Mouse (Mus musculus): Measurements from ENCODE around the gene Kdm4b.

DNA sequence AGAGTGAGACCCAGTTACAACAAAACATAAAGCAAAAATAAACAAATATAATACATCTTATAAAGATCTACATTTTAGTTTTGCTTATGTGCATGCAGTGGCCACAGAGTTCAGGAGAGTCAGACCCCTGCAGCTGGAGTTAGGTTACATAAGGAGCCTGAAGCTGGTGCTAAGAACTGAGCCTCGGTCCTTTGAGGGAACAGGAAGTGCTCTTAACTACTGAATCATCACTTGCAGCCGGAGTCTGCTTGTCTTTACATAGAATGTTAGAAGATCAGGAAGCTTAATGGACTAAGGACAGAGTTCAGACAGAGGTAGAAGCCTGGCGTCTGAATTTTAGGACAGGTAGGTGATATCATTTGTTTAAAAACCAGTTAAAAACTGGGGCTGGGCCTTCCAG lies 37.0 kb upstream of the Kdm4b start:
- TF ChIP-seq GATA1 (IDR thresholded peaks at IDR 0.05; ENCODE audit: borderline replicate concordance, low read length) (no peak), FLI1 (IDR thresholded peaks at IDR 0.05; ENCODE audit: low read length) (no peak)
